Mouse (Mus musculus): ENCODE measurements around the gene Tbrg4.

DNA sequence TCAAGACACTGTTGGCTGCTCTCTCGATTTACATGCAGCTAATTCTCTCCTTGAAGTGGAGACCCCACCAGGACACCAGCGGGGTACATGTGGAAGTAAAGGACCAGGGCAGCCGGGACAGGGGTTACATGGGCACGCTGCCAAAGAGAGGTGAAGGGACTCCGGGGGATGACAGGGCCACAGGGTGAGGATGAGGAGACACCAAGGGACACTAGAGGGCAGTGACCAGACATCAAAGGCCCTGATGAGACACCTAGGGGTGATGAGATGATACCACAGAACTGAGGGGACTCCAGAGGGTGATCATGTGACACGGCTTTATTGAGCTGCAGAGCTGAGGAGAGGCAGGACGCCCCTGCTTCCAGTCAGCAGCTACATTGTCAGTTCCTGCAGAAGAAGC, 28.3 kb downstream of the Tbrg4 start:
- no peak for TF ChIP-seq CTCF (IDR thresholded peaks at IDR 0.05; ENCODE audit: borderline replicate concordance, control insufficient read depth, extremely low read depth, insufficient read depth, low read length, poor library complexity)
- no peak for TF ChIP-seq POLR2A (IDR thresholded peaks at IDR 0.05; ENCODE audit: control insufficient read depth, extremely low read depth, insufficient read depth, low read length, poor library complexity)

Measured in thymus, adult 2 months (tissue).